Mouse (Mus musculus): Measurements from ENCODE around the gene Dars. TPM values are rescaled to one million over a fixed set of nuclear protein-coding genes. Genes with fewer than 3 reads are reported as not detected.

Gene Dars
- polyA plus RNA-seq, 1 experiment from 2014 or later = 58.1 TPM

- WGBS = 48% methylated on average over 16 of the region's 16 CpGs
- H3K9ac ChIP-seq (ENCODE audit: low read length) = no peak overlapping the region
- no peaks in the 10 kb centered on the region for H3K36me3 ChIP-seq (ENCODE audit: control insufficient read depth, insufficient read depth, low read length)
- no peak for ATAC-seq (ENCODE audit: insufficient number of reproducible peaks, insufficient read depth, low FRiP score, low read depth)
- H3K9me3 ChIP-seq (ENCODE audit: control insufficient read depth, low read length) = no peaks in the 10 kb centered on the region
- H3K4me1 ChIP-seq (ENCODE audit: control insufficient read depth in 2 of 2, insufficient read depth in 2 of 2, low read length in 2 of 2) = 0 out of 4 replicates have a peak, but pooled peaks cover 0 to 2% of the 10 kb centered on the region in 2 experiments
- no peak overlapping the region for H3K4me3 ChIP-seq (ENCODE audit: control insufficient read depth in 1 of 2, insufficient read depth in 1 of 2, low read depth in 1 of 2, low read length in 2 of 2)
- H3K27me3 ChIP-seq (ENCODE audit: control insufficient read depth, insufficient read depth, low read length) = no peaks in the 10 kb centered on the region
- no peak overlapping the region for H3K4me2 ChIP-seq (ENCODE audit: low read length)
- H3K27ac ChIP-seq (replicated peaks in 1 of 2; ENCODE audit: control insufficient read depth in 1 of 2, insufficient read depth in 1 of 2, low read depth in 2 of 2, low read length in 2 of 2) = no peak overlapping the region
These were observed 23.4 kb upstream of the Dars start for GRCm38 (mm10) chr1:128440386-128441128.

GRCm38 (mm10) chr1:128439618-128440017, 22.4 kb upstream of the Dars start:
- H3K9ac ChIP-seq (ENCODE audit: low read length) = no peak overlapping the region
- no peak overlapping the region for H3K4me3 ChIP-seq (ENCODE audit: control insufficient read depth in 1 of 2, insufficient read depth in 1 of 2, low read depth in 1 of 2, low read length in 2 of 2)
- no peak overlapping the region for H3K4me2 ChIP-seq (ENCODE audit: low read length)
- no peaks in the 10 kb centered on the region for H3K36me3 ChIP-seq (ENCODE audit: control insufficient read depth, insufficient read depth, low read length)
- no peak for ATAC-seq (ENCODE audit: insufficient number of reproducible peaks, insufficient read depth, low FRiP score, low read depth)
- no peaks in the 10 kb centered on the region for H3K9me3 ChIP-seq (ENCODE audit: control insufficient read depth, low read length)
- 91% methylated on average over 4 of the region's 4 CpGs for WGBS
- no peaks in the 10 kb centered on the region for H3K27me3 ChIP-seq (ENCODE audit: control insufficient read depth, insufficient read depth, low read length)
- H3K4me1 ChIP-seq (ENCODE audit: control insufficient read depth in 2 of 2, insufficient read depth in 2 of 2, low read length in 2 of 2) = 0 out of 4 replicates have a peak, but pooled peaks cover 0 to 2% of the 10 kb centered on the region in 2 experiments
- H3K27ac ChIP-seq (replicated peaks in 1 of 2; ENCODE audit: control insufficient read depth in 1 of 2, insufficient read depth in 1 of 2, low read depth in 2 of 2, low read length in 2 of 2) = no peak overlapping the region

GRCm38 (mm10) chr1:128438526-128438925, 21.4 kb upstream of the Dars start:
- WGBS = 67% methylated on average over 5 of the region's 5 CpGs

DNA sequence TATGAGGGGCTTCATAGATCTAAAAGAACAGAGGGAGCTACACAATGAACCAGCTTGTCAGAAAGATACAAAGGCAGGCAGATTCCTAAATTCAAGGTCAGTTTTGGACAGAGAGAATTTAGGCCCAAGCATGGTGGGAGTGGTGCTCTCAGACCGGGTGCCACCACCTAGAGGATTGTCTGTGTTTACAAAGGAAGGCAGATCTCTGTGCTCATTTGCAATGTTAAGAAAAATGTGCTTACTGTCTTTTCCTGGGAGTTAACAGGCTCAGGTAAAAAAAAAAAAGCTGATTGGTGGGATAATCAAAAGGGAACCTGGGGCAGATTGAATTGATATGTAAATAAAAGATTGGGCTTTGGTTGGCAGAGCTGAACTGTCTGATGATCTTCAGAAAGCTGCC, 20.1 kb upstream of the Dars start:
- 0 out of 4 replicates have a peak, but pooled peaks cover 0 to 2% of the 10 kb centered on the region in 2 experiments for H3K4me1 ChIP-seq (ENCODE audit: control insufficient read depth in 2 of 2, insufficient read depth in 2 of 2, low read length in 2 of 2)
- no peak overlapping the region for H3K27ac ChIP-seq (replicated peaks in 1 of 2; ENCODE audit: control insufficient read depth in 1 of 2, insufficient read depth in 1 of 2, low read depth in 2 of 2, low read length in 2 of 2)
- no peaks in the 10 kb centered on the region for H3K9me3 ChIP-seq (ENCODE audit: control insufficient read depth, low read length)
- no peak overlapping the region for H3K4me2 ChIP-seq (ENCODE audit: low read length)
- 47% methylated on average over 1 of the region's 1 CpGs for WGBS
- no peaks in the 10 kb centered on the region for H3K27me3 ChIP-seq (ENCODE audit: control insufficient read depth, insufficient read depth, low read length)
- H3K4me3 ChIP-seq (ENCODE audit: control insufficient read depth in 1 of 2, insufficient read depth in 1 of 2, low read depth in 1 of 2, low read length in 2 of 2) = no peak overlapping the region
- no peak for ATAC-seq (ENCODE audit: insufficient number of reproducible peaks, insufficient read depth, low FRiP score, low read depth)
- H3K36me3 ChIP-seq (ENCODE audit: control insufficient read depth, insufficient read depth, low read length) = no peaks in the 10 kb centered on the region
- no peak overlapping the region for H3K9ac ChIP-seq (ENCODE audit: low read length)

More at GRCm38 (mm10) chr1:128438526-128438925, 21.4 kb upstream of the Dars start:
- Histone ChIP-seq H3K9ac (ENCODE audit: low read length) (no peak overlapping the region), H3K9me3 (ENCODE audit: control insufficient read depth, low read length) (no peaks in the 10 kb centered on the region), H3K27ac (replicated peaks in 1 of 2; ENCODE audit: control insufficient read depth in 1 of 2, insufficient read depth in 1 of 2, low read depth in 2 of 2, low read length in 2 of 2) (no peak overlapping the region), H3K36me3 (ENCODE audit: control insufficient read depth, insufficient read depth, low read length) (no peaks in the 10 kb centered on the region), H3K4me1 (ENCODE audit: control insufficient read depth in 2 of 2, insufficient read depth in 2 of 2, low read length in 2 of 2) (0 out of 4 replicates have a peak, but pooled peaks cover 0 to 2% of the 10 kb centered on the region in 2 experiments), H3K27me3 (ENCODE audit: control insufficient read depth, insufficient read depth, low read length) (no peaks in the 10 kb centered on the region), H3K4me2 (ENCODE audit: low read length) (no peak overlapping the region), H3K4me3 (ENCODE audit: control insufficient read depth in 1 of 2, insufficient read depth in 1 of 2, low read depth in 1 of 2, low read length in 2 of 2) (no peak overlapping the region)
- no peak for ATAC-seq (ENCODE audit: insufficient number of reproducible peaks, insufficient read depth, low FRiP score, low read depth)

- ATAC-seq (ENCODE audit: insufficient number of reproducible peaks, insufficient read depth, low FRiP score, low read depth) = no peak
- whole genome bisulfite sequencing = 82% methylated on average over 3 of the region's 3 CpGs
- Histone ChIP-seq H3K9me3 (ENCODE audit: control insufficient read depth, low read length) (no peaks in the 10 kb centered on the region), H3K4me3 (ENCODE audit: control insufficient read depth in 1 of 2, insufficient read depth in 1 of 2, low read depth in 1 of 2, low read length in 2 of 2) (no peak overlapping the region), H3K9ac (ENCODE audit: low read length) (no peak overlapping the region), H3K27me3 (ENCODE audit: control insufficient read depth, insufficient read depth, low read length) (no peaks in the 10 kb centered on the region), H3K4me2 (ENCODE audit: low read length) (no peak overlapping the region), H3K27ac (replicated peaks in 1 of 2; ENCODE audit: control insufficient read depth in 1 of 2, insufficient read depth in 1 of 2, low read depth in 2 of 2, low read length in 2 of 2) (no peak overlapping the region), H3K4me1 (ENCODE audit: control insufficient read depth in 2 of 2, insufficient read depth in 2 of 2, low read length in 2 of 2) (no peaks in the 10 kb centered on the region), H3K36me3 (ENCODE audit: control insufficient read depth, insufficient read depth, low read length) (no peaks in the 10 kb centered on the region)
These were observed 18.8 kb upstream of the Dars start for GRCm38 (mm10) chr1:128436015-128436414.

DNA sequence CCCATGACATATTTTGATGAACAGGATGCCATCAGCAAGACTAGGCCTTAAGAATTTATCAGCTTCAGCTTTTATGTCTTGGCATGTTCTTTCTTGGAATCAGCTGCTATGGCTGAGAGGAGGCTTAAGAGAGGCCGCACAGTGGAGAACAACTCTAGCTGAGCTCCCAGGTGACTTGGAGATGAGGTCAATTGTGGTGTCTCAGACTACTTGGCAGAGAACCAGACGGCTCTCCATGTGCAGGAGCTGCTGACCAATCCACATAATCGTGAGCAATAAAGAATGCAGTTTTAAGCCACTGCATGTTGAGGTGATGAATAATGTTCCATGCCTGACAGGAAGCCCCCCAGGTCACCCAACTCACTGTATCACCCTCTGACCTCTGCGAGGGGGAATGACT, 18.4 kb upstream of the Dars start:
- Histone ChIP-seq H3K4me1 (ENCODE audit: control insufficient read depth in 2 of 2, insufficient read depth in 2 of 2, low read length in 2 of 2) (no peaks in the 10 kb centered on the region), H3K4me3 (ENCODE audit: control insufficient read depth in 1 of 2, insufficient read depth in 1 of 2, low read depth in 1 of 2, low read length in 2 of 2) (no peak overlapping the region), H3K27ac (replicated peaks in 1 of 2; ENCODE audit: control insufficient read depth in 1 of 2, insufficient read depth in 1 of 2, low read depth in 2 of 2, low read length in 2 of 2) (no peak overlapping the region), H3K9ac (ENCODE audit: low read length) (no peak overlapping the region), H3K4me2 (ENCODE audit: low read length) (no peak overlapping the region), H3K27me3 (ENCODE audit: control insufficient read depth, insufficient read depth, low read length) (no peaks in the 10 kb centered on the region), H3K36me3 (ENCODE audit: control insufficient read depth, insufficient read depth, low read length) (no peaks in the 10 kb centered on the region), H3K9me3 (ENCODE audit: control insufficient read depth, low read length) (no peaks in the 10 kb centered on the region)
- 61% methylated on average over 4 of the region's 4 CpGs for WGBS
- no peak for ATAC-seq (ENCODE audit: insufficient number of reproducible peaks, insufficient read depth, low FRiP score, low read depth)

DNA sequence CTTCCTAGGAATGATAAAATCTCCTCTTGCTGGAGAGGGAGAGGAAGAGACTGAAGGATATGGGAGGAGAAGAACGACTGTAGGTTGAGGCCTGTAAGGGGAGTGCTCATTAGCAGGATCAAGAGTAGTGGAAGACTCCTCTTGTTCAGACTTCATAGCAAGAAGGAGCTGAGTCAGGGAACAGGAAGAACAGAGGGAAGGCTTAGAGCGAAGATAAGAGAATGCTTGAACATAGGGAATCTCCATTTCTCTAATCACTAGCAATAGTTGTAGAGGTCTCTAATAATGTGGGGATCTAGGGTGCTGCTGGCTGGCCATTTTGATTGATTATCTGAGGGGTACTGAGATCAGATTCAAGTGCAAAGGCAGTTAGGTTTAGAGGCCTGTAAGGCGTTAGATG, 7.8 kb upstream of the Dars start:
- Histone ChIP-seq H3K4me2 (ENCODE audit: low read length) (no peak overlapping the region), H3K9ac (ENCODE audit: low read length) (no peak overlapping the region), H3K9me3 (ENCODE audit: control insufficient read depth, low read length) (no peaks in the 10 kb centered on the region), H3K36me3 (ENCODE audit: control insufficient read depth, insufficient read depth, low read length) (no peaks in the 10 kb centered on the region), H3K4me3 (ENCODE audit: control insufficient read depth in 1 of 2, insufficient read depth in 1 of 2, low read depth in 1 of 2, low read length in 2 of 2) (no peak overlapping the region), H3K27me3 (ENCODE audit: control insufficient read depth, insufficient read depth, low read length) (no peaks in the 10 kb centered on the region), H3K27ac (replicated peaks in 1 of 2; ENCODE audit: control insufficient read depth in 1 of 2, insufficient read depth in 1 of 2, low read depth in 2 of 2, low read length in 2 of 2) (no peak overlapping the region), H3K4me1 (ENCODE audit: control insufficient read depth in 2 of 2, insufficient read depth in 2 of 2, low read length in 2 of 2) (no peaks in the 10 kb centered on the region)
- ATAC-seq (ENCODE audit: insufficient number of reproducible peaks, insufficient read depth, low FRiP score, low read depth) = no peak
- WGBS = 71% methylated on average over 3 of the region's 3 CpGs

- Histone ChIP-seq H3K9ac (ENCODE audit: low read length) (no peak overlapping the region), H3K36me3 (ENCODE audit: control insufficient read depth, insufficient read depth, low read length) (peaks cover 22% of the 10 kb centered on the region), H3K9me3 (ENCODE audit: control insufficient read depth, low read length) (no peaks in the 10 kb centered on the region), H3K27me3 (ENCODE audit: control insufficient read depth, insufficient read depth, low read length) (no peaks in the 10 kb centered on the region), H3K27ac (replicated peaks in 1 of 2; ENCODE audit: control insufficient read depth in 1 of 2, insufficient read depth in 1 of 2, low read depth in 2 of 2, low read length in 2 of 2) (peak overlapping the region; percentile 9 to 39; a peak in 2 of 4 replicates), H3K4me2 (ENCODE audit: low read length) (peak overlapping the region; percentile 77), H3K4me3 (ENCODE audit: control insufficient read depth in 1 of 2, insufficient read depth in 1 of 2, low read depth in 1 of 2, low read length in 2 of 2) (peak overlapping the region; percentile 79 to 89), H3K4me1 (ENCODE audit: control insufficient read depth in 2 of 2, insufficient read depth in 2 of 2, low read length in 2 of 2) (no peaks in the 10 kb centered on the region; a peak in 1 of 4 replicates)
- 25% methylated on average over 5 of the region's 5 CpGs for WGBS
- ATAC-seq (ENCODE audit: insufficient number of reproducible peaks, insufficient read depth, low FRiP score, low read depth) = no peak
These were observed 343 bp upstream of the Dars start for GRCm38 (mm10) chr1:128417533-128417888.

Measured in heart, embryonic 14.5 days (tissue).